Mouse (Mus musculus) heart, embryonic 14.5 days (tissue): ENCODE measurements at regions not wholly inside any gene's neighbourhood (a gene's known extent, or its start where the extent isn't known, plus 50 kb on each side); places are given as distances from the start of the nearest gene placed in this dataset.

Experiments used
- ATAC-seq: fragments of 200-750 bp; cut with Nextera tagmentation; 2 replicates; pipeline ENCODE4 v1.8.0; 2017; ENCODE audit warnings: low read depth, moderate TSS enrichment; ENCODE audit not compliant: insufficient number of reproducible peaks, insufficient read depth, low FRiP score
- H3K27ac ChIP-seq, 2 experiments: fragments of 200-500 bp in 1 of 2; fragments of 300-500 bp in 1 of 2; sonication (generic) in 1 of 2; replicated peaks in 1 of 2; 2 replicates each; pipeline ENCODE4 v1.5.1; 2012 to 2014; ENCODE audit warnings: low read depth in 2 of 2, low read length in 2 of 2, control low read depth in 1 of 2, mild to moderate bottlenecking in 1 of 2, mixed read lengths in 1 of 2; ENCODE audit not compliant: control insufficient read depth in 1 of 2, insufficient read depth in 1 of 2
- H3K27me3 ChIP-seq: fragments of 300-500 bp; sonication (generic); 2 replicates; pipeline ENCODE4 v1.6.1; 2014; ENCODE audit warnings: mild to moderate bottlenecking, low read length, control low read depth; ENCODE audit not compliant: control insufficient read depth, insufficient read depth
- H3K36me3 ChIP-seq: fragments of 300-500 bp; sonication (generic); 2 replicates; pipeline ENCODE4 v1.6.1; 2014; ENCODE audit warnings: mild to moderate bottlenecking, control low read depth, low read length, mixed read lengths; ENCODE audit not compliant: control insufficient read depth, insufficient read depth
- H3K4me1 ChIP-seq, 2 experiments: fragments of 200-500 bp in 1 of 2; fragments of 300-500 bp in 1 of 2; sonication (generic) in 1 of 2; 2 replicates each; pipeline ENCODE4 v1.6.1; 2012 to 2014; ENCODE audit warnings: low read length in 2 of 2, control low read depth in 1 of 2, mixed read lengths in 1 of 2; ENCODE audit not compliant: control insufficient read depth in 2 of 2, insufficient read depth in 2 of 2
- H3K4me2 ChIP-seq: fragments of 300-500 bp; sonication (generic); 2 replicates; pipeline ENCODE4 v1.6.1; 2014; ENCODE audit warnings: mild to moderate bottlenecking, low read length
- H3K4me3 ChIP-seq, 2 experiments: fragments of 200-500 bp in 1 of 2; fragments of 300-500 bp in 1 of 2; sonication (generic) in 1 of 2; 2 replicates each; pipeline ENCODE4 v1.5.1; 2012 to 2014; ENCODE audit warnings: low read length in 2 of 2, mild to moderate bottlenecking in 2 of 2, control low read depth in 1 of 2, low read depth in 1 of 2, moderate library complexity in 1 of 2; ENCODE audit not compliant: control insufficient read depth in 1 of 2, insufficient read depth in 1 of 2
- H3K9ac ChIP-seq: fragments of 300-500 bp; sonication (generic); 2 replicates; pipeline ENCODE4 v1.6.1; 2014; ENCODE audit warnings: mild to moderate bottlenecking, low read length
- H3K9me3 ChIP-seq: fragments of 300-500 bp; sonication (generic); 2 replicates; pipeline ENCODE4 v1.6.1; 2016; ENCODE audit warnings: low read length, control low read depth; ENCODE audit not compliant: control insufficient read depth
- WGBS: fragments of 180-500 bp; shearing (Covaris S2); extraction: QIAGEN DNeasy Blood & Tissue Kit; methylation state at CpG from one replicate; pipeline ENCODE4 v1.1.7; 2014; 5-methylcytosine and 5-hydroxymethylcytosine counted together

DNA sequence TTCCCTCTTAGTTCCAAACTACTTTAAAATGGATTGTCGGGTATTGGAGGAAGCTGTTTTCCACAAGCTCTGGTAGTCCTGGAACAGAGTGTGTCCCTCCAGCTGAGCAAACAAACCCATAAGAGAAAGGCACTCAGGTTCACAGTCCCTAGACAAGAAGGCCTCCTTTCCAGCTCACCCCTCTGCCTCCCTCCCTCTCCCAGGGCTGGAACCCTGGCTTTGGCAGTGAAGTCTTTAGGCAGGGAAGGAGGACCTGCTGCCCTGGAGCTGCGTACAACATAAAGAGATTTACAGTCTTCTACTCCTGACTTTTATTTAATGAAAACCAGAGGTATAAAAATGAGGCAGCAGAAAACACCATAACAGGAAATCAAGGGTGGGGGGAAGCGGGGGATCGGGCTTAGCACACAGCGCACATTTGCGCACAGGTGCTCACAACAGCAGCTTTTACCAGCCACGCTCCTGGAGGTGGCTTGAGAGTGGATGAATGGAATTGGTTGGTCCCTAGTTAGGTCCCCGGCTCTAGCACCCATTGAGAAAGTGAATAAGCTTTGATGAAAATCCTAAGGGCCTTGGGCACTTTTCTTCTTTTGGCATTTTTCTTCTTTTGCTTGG is 143.0 kb upstream of the Gmds start:
- Histone ChIP-seq H3K36me3 (no peaks in the 10 kb centered on the region), H3K27me3 (no peaks in the 10 kb centered on the region), H3K9me3 (no peaks in the 10 kb centered on the region), H3K27ac (no peak overlapping the region), H3K4me2 (no peak overlapping the region), H3K9ac (no peak overlapping the region), H3K4me3 (no peak overlapping the region), H3K4me1 (peaks cover 3 to 5% of the 10 kb centered on the region in 2 experiments)
- 88% methylated on average over 8 of the region's 8 CpGs for WGBS
- no peak for ATAC-seq

DNA sequence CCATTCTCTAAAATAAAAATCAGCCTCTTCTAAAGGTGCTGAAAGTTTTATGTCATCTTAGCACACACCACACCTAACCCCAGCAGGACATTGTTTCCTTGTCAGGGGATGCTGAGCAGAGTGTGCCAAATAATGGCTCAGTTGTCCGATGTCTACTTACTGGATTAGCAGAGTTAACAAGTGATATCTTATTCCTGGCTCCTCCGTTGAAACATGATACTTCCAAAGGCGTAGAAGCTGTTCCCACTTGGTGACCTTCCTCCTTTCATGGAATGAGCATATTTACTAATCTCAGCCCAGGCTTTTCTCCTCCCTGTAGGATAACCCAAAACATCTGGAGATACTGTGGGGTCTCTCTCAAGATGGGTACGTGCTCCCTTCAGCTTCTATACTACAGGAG is 141.5 kb upstream of the Gmds start:
- no peak overlapping the region for H3K4me2 ChIP-seq
- 20% methylated on average over 4 of the region's 4 CpGs for WGBS
- H3K27me3 ChIP-seq, result no peaks in the 10 kb centered on the region
- H3K9me3 ChIP-seq, result no peaks in the 10 kb centered on the region
- H3K4me3 ChIP-seq, result no peak overlapping the region
- no peak overlapping the region for H3K9ac ChIP-seq
- no peaks in the 10 kb centered on the region for H3K36me3 ChIP-seq
- no peak overlapping the region for H3K27ac ChIP-seq
- H3K4me1 ChIP-seq, result peaks cover 3 to 5% of the 10 kb centered on the region in 2 experiments
- no peak for ATAC-seq

DNA sequence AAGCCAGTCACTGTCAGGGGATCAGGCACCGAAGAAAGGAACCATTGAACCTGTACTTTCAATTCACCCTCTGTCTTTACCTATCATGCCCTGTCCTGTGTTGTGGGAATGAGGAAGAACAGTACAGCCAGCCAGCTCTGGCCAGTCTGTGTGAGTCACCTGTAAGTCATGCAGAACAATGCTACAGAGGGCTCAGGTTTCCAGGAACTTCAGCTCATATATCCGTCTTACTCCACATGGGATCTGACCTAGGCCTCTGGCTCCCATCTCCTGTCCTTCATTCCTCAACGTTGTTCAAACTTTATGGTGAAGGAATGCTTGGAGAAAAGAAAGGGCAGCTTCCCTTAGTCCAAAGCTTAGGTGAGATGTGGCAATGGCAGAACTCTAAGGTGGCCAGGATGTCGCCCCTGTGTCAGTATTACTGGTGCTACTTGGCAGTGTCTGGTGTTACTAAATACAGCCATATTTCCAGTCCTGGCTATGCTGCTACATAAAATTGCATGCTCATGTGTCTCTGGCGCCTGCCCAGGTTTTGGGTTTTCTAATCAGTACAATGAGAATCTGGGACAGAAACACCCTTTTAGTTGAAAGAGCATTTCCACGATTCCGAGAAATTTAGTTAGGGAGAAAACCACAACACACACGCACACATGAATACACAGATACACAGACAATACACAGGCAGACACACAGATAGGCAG is 140.7 kb upstream of the Gmds start:
- Histone ChIP-seq H3K36me3 (no peaks in the 10 kb centered on the region), H3K27ac (no peak overlapping the region), H3K27me3 (no peaks in the 10 kb centered on the region), H3K4me2 (no peak overlapping the region), H3K9me3 (no peaks in the 10 kb centered on the region), H3K4me3 (no peak overlapping the region), H3K9ac (no peak overlapping the region), H3K4me1 (peaks cover 3 to 5% of the 10 kb centered on the region in 2 experiments)
- WGBS, result 69% methylated on average over 8 of the region's 8 CpGs
- no peak for ATAC-seq

DNA sequence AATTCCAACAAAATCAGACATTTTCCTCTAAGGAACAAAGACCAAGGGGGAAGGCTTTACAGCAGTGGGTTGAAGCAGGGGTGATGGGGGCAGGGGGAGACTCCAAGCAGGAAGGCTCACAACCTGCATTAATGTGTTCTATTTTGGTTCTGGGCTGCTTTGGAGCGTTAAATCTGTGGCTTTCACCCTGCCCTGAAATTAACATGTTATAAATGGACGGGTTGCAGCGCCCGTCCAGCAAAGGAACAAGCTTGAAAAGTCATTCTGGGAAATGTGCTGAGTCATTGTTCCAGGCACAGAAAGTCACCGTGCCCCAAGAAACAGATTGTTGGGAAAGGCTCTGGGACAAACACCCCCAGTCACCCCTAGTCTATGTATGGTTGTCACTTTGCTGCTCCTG is 127.2 kb upstream of the Gmds start:
- no peak overlapping the region for H3K27ac ChIP-seq
- H3K9me3 ChIP-seq, result no peaks in the 10 kb centered on the region
- H3K4me2 ChIP-seq, result no peak overlapping the region
- H3K9ac ChIP-seq, result no peak overlapping the region
- H3K36me3 ChIP-seq, result no peaks in the 10 kb centered on the region
- 25% methylated on average over 5 of the region's 5 CpGs for WGBS
- H3K27me3 ChIP-seq, result no peaks in the 10 kb centered on the region
- no peak overlapping the region for H3K4me3 ChIP-seq
- H3K4me1 ChIP-seq, result no peaks in the 10 kb centered on the region
- no peak for ATAC-seq

DNA sequence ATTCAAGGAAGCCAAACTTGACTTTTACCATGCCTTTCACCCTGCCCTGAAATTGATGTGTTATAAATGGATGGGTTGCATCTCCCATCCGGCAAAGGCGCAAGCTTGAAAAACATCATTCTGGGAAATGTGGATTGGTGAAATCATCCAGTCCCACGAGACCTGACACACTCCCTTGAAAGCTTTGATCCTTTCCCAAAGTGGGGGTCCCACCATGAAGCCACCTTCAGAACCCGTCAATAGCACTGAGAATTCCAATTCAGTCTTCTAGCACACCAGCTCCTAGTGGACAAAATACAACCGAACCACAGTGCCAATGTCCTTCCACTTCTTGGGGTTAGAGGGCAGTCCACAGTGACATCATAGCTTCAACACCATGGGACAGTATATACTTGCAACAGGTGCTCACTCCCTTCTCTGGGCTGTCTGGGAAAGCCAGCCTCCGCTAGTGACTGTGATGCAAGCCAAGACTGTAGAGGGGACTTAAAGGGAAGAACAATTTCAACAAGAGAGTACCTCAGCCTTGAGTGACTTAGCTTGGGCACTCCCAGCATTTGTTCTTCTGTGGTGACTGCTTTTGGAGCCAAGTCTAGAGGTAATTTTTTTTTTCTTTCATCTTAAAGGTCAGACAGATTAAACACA is 126.6 kb upstream of the Gmds start:
- H3K9me3 ChIP-seq, result no peaks in the 10 kb centered on the region
- no peaks in the 10 kb centered on the region for H3K4me1 ChIP-seq
- 83% methylated on average over 6 of the region's 6 CpGs for WGBS
- no peak overlapping the region for H3K27ac ChIP-seq
- H3K36me3 ChIP-seq, result no peaks in the 10 kb centered on the region
- H3K9ac ChIP-seq, result no peak overlapping the region
- H3K27me3 ChIP-seq, result no peaks in the 10 kb centered on the region
- ATAC-seq, result no peak
- no peak overlapping the region for H3K4me2 ChIP-seq
- H3K4me3 ChIP-seq, result no peak overlapping the region

DNA sequence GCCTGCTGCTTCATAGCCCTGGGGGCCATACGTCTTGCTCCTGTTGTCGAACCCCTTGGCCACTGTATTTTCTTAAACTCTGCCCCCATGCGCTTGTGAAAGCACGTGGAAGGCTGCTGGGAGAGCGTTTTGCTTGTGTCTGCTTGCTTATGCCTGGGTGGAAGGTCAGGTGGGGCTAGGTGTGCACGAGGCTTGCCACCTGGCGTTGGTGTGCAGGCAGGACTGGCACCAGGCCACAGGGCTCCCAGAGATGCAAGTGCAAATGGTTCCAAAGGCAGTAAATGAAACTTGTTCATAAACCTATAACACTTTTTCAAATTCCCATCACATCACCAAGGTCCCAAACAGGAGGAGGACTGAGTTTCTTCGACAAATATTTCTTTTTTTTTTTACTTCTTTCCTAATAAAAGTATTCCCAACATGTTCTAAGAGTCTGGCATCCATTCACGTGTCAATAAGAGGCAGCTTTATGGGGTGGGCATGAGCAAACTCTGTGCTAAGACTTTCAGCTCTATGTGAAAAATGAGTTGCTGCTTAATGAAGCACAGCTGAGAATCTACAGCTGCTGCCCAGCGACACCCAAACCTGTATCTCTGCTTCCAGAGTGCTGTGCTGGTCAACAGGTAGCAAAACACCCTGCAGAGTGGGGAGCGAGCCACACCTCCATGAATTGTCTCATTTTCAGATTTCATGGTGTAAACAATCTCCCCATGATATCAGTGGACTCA is 116.0 kb upstream of the Gmds start:
- no peak for ATAC-seq
- no peak overlapping the region for H3K4me3 ChIP-seq
- WGBS, result 76% methylated on average over 11 of the region's 11 CpGs
- H3K27me3 ChIP-seq, result no peaks in the 10 kb centered on the region
- H3K4me1 ChIP-seq, result no peaks in the 10 kb centered on the region
- no peaks in the 10 kb centered on the region for H3K36me3 ChIP-seq
- H3K9ac ChIP-seq, result no peak overlapping the region
- no peak overlapping the region for H3K27ac ChIP-seq
- H3K4me2 ChIP-seq, result no peak overlapping the region
- no peaks in the 10 kb centered on the region for H3K9me3 ChIP-seq

DNA sequence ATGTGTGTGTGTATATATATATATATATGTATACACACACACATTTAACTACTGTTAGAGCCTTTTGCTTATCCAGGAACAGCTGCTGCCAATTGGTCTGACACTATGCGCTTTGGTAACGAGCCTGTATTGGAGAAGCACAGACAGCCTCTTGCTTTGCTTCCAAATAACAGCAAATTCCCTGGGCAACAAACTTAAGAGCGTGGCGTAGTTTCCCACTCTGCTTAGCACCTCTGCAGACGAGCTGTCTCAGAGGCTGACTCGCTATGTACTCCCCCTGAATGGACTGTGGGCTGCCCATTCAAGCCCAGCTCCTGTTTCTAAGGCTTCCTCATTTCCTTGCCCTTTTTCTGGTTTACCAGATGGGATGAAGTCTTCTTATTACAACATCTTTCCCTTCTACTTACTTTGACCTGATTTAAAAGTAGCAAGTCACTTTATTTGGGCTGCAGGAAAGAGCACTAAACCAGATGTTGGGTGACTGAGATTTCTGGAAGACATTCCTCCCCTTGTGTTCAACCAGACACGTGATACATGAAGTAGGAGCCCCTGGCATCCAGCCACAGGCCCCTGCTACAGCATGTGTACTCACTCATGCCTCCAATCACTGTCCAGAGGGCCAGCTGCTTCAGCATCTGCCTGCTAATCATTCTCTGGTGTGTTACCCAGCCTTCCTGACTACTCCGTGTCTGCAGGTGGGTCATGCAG is 111.3 kb upstream of the Gmds start:
- Histone ChIP-seq H3K36me3 (no peaks in the 10 kb centered on the region), H3K9me3 (no peaks in the 10 kb centered on the region), H3K4me1 (no peaks in the 10 kb centered on the region), H3K27ac (no peak overlapping the region), H3K9ac (no peak overlapping the region), H3K4me3 (no peak overlapping the region), H3K27me3 (no peaks in the 10 kb centered on the region), H3K4me2 (no peak overlapping the region)
- WGBS, result 56% methylated on average over 8 of the region's 8 CpGs
- ATAC-seq, result no peak
